Mouse (Mus musculus): ENCODE results near the gene Cfb. TPM values are rescaled to one million over a fixed set of nuclear protein-coding genes. Genes with fewer than 3 reads are reported as not detected.
A peak's percentile ranks its signal among the peaks of the same experiment; 100 is the strongest.
"Not testable (repeated sequence)": the region's sequence is repeated elsewhere in the genome, so short reads cannot be mapped to it uniquely, and the experiment has no call there.

Gene Cfb
- polyA plus RNA-seq, 1 experiment from 2014 or later = 2.2 TPM

DNA sequence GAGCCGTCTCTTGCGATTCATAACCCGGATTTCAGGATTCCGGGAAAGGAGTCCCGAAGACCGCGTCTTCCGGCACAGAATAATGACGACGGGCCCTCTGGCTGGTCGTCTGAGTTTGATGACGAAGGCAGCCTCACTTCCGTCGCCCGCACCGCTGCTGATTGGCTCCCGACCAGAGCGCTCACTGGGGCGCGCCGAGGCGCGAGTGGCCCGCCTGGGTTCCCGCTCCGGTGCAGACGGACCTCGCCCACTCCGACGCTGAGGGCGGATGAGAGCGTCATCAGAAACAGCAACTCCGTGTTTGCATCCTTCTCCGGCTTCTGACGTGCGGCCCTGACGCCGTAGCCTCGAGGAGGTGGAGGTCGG is 25.5 kb downstream of the Cfb start, which contains the start of the genes Stk19 and Dxo:
Stk19 (minus strand) TSS at position 90 of the 366 bp plus-strand sequence.
Dxo (plus strand) TSS at position 164 of the 366 bp plus-strand sequence.
- Histone ChIP-seq H3K4me3 (peak within 1 kb of the TSS; percentile 92), H3K36me3 (peaks cover 54% of the 10 kb centered on the region), H3K9me3 (replicated peaks) (no peaks in the 10 kb centered on the region), H3K27ac (ENCODE audit: poor library complexity, severe bottlenecking) (peak within 1 kb of the TSS; percentile 19), H3K9ac (peak within 1 kb of the TSS; percentile 76), H3K27me3 (replicated peaks) (no peaks in the 10 kb centered on the region), H3K4me2 (peak within 1 kb of the TSS; percentile 97), H3K4me1 (replicated peaks) (peaks cover 26% of the 10 kb centered on the region)
- peak; percentile 95 for ATAC-seq (ENCODE audit: insufficient number of reproducible peaks, low FRiP score)
- WGBS = under 1% methylated on average over 40 of the region's 40 CpGs

DNA sequence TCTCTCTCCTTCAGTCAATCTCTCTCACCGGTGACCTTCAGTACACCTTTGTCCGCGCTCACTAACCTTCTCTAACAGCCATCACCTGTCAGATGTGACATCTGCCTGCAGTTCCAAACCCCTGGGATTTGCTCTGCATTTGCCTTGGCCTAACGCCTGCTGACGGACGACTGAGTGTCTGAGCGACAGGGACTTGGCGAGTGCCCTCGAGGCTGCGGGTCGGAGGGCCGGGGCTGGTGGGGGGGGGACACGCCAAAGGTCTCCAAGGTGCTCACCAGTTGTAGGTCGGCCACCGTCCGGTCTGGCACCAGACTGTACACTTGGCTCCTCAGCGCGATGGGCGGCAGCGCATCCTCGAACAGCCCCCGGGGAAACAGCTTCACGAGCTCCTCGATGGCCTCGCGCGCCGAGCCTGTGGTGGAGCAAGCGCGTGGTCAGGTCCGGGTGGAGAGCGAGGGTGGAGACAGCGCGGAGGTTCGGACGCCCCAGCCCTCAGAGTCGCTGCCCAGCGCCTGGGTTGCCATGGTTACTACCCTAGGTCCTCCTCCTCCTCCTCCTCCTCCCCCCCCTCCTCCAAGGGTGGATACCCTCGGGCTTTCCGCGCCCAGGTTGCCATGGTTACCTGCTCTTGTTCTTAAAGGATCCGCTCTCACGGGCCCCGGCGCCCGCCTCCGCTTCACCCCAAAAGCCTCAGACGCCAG is 26.0 kb downstream of the Cfb start:
- 0 out of 2 replicates have a peak overlapping the region, but pooled peaks have one; percentile 3 for H3K27ac ChIP-seq (ENCODE audit: poor library complexity, severe bottlenecking)
- peak overlapping the region; percentile 92 for H3K4me3 ChIP-seq
- WGBS = 4% methylated on average over 48 of the region's 48 CpGs
- no peaks in the 10 kb centered on the region for H3K27me3 ChIP-seq (replicated peaks)
- H3K9me3 ChIP-seq (replicated peaks) = peaks cover 2% of the 10 kb centered on the region; the same call in 1 of the 2 replicates
- peaks cover 54% of the 10 kb centered on the region for H3K36me3 ChIP-seq
- peak; percentile 88 for ATAC-seq (ENCODE audit: insufficient number of reproducible peaks, low FRiP score)
- H3K4me2 ChIP-seq = peak overlapping the region; percentile 97
- peak overlapping the region; percentile 76 for H3K9ac ChIP-seq
- H3K4me1 ChIP-seq (replicated peaks) = peaks cover 26% of the 10 kb centered on the region

DNA sequence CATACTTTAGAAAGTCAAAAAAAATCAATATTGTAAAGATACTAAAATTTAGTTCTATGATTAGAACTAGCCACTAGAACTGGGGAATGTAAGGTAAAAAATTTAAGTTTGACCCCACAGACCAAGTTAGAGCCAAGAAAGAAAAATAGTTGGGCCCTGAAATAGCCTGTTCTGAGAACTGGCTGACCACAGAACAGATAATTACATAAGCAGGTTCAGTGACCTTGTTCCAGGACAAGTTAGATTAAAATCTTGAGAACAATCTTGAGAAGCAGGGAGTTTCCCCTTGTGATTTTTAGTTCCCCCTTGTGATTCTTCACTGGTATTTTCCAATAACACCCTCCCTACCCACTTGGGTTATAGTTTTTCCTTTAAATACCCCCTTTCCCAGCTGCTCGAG is 31.5 kb downstream of the Cfb start:
- 92% methylated on average over 1 of the region's 1 CpGs for WGBS
- not testable (repeated sequence) for H3K4me1 ChIP-seq (replicated peaks); H3K4me3 ChIP-seq; ATAC-seq (ENCODE audit: insufficient number of reproducible peaks, low FRiP score); H3K4me2 ChIP-seq; H3K27me3 ChIP-seq (replicated peaks); H3K27ac ChIP-seq (ENCODE audit: poor library complexity, severe bottlenecking); H3K9ac ChIP-seq
- Histone ChIP-seq H3K9me3 (replicated peaks) (peaks cover 17% of the 10 kb centered on the region), H3K36me3 (peaks cover 76% of the 10 kb centered on the region)

DNA sequence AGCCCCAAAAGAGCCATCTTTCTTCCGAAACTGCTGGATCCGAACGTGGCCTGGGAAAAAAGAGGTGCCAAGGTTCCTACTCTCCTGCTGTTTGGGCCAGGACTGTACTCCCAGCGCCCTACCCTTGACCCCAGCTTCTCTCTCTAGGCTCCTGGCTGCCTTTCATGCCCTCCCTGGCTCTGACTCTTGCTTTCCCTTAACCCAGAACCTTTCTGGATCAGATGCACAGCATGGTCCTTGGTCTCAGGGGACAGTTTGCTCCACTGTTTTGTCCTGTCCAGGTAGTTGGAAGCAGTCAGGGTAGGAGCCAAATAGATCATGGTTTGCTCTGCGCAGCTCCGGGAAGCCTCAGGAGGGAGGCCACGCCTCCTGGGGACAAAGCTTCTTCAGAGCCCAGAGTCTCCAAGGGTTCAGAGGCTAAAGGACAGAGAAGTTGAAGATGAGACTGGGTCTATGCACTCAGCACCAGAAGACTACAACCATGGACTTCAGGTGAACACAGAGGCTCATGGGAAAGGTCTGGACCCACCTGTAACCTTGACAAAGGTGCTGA is 47.4 kb downstream of the Cfb start:
- Histone ChIP-seq H3K9me3 (replicated peaks) (no peaks in the 10 kb centered on the region), H3K27ac (ENCODE audit: poor library complexity, severe bottlenecking) (no peak overlapping the region), H3K4me3 (no peak overlapping the region), H3K27me3 (replicated peaks) (peaks cover 13% of the 10 kb centered on the region), H3K36me3 (no peaks in the 10 kb centered on the region), H3K4me1 (replicated peaks) (no peaks in the 10 kb centered on the region), H3K4me2 (no peak overlapping the region), H3K9ac (no peak overlapping the region)
- ATAC-seq (ENCODE audit: insufficient number of reproducible peaks, low FRiP score) = no peak
- 68% methylated on average over 7 of the region's 7 CpGs for WGBS

DNA sequence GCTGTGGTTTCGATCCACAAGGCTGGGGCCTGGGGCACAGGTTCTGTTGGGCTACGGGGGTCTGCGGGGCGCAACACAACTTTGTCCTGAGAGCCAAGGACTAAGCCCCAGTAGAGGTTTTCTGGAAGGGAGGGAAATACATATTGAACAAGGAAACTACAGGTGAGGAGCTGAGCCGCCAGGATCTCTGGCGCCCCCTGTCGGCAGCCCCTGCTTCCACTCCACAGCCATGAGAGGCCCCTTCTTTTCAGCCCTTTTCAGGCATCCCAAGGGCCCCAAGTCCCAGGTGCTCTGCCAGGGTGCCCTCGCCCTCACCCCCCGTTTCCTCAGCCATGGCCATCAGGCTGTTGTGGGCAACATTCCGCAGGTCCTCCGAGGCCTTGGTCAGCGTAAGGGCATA is 48.6 kb downstream of the Cfb start:
- WGBS = 55% methylated on average over 12 of the region's 12 CpGs
- H3K36me3 ChIP-seq; H3K4me2 ChIP-seq; H3K4me3 ChIP-seq; H3K9ac ChIP-seq; H3K27ac ChIP-seq (ENCODE audit: poor library complexity, severe bottlenecking); H3K9me3 ChIP-seq (replicated peaks); ATAC-seq (ENCODE audit: insufficient number of reproducible peaks, low FRiP score); H3K4me1 ChIP-seq (replicated peaks): not testable (repeated sequence)
- H3K27me3 ChIP-seq (replicated peaks) = peaks cover 13% of the 10 kb centered on the region

DNA sequence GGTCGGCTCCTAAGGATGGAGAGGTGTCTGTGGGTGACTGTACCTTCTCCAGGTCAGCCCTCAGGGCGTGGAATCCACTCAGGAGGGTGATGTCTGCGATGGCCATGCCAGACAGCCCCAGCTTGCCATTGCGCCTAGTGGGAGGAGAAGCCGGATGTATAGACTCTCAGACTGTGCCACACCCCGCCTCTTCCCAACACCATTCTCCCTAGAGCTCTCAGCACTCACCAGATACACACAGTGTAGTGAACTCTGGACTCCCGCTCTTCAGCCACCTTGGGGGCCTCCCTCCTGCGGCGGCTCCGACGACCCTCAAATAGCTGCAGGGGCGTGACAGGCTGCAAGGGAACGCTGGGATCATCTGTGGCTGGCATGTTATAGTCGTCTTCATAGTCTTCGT is 51.0 kb downstream of the Cfb start:
- Histone ChIP-seq H3K9me3 (replicated peaks) (no peaks in the 10 kb centered on the region), H3K4me2 (no peak overlapping the region), H3K9ac (no peak overlapping the region; the same call in 1 of the 2 replicates), H3K27ac (ENCODE audit: poor library complexity, severe bottlenecking) (no peak overlapping the region), H3K36me3 (no peaks in the 10 kb centered on the region), H3K4me1 (replicated peaks) (no peaks in the 10 kb centered on the region), H3K4me3 (no peak overlapping the region), H3K27me3 (replicated peaks) (peaks cover 12% of the 10 kb centered on the region)
- ATAC-seq (ENCODE audit: insufficient number of reproducible peaks, low FRiP score) = no peak
- 58% methylated on average over 15 of the region's 15 CpGs for WGBS

DNA sequence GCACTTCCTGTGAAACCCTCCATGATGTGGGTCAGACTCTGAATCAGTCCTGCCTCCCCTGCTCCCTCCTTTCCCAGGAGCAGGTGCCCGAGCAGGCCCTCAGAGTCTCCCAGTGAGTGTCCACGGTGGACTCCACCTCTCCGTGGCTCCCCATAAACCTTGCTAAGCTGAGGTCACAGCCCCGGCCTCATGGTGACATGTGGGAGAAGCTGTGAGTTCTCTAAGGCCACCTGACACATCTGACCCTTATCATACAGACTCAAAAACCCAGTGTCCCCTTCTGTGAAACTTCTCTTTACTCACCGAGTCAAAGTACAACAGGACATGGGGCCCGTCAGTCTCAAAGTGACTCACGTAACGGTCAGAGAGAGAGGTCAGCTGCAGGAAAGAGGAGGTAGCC is 51.5 kb downstream of the Cfb start:
- not testable (repeated sequence) for H3K9me3 ChIP-seq (replicated peaks); ATAC-seq (ENCODE audit: insufficient number of reproducible peaks, low FRiP score); H3K4me2 ChIP-seq; H3K9ac ChIP-seq; H3K27me3 ChIP-seq (replicated peaks); H3K36me3 ChIP-seq; H3K4me1 ChIP-seq (replicated peaks); H3K27ac ChIP-seq (ENCODE audit: poor library complexity, severe bottlenecking); H3K4me3 ChIP-seq
- WGBS = 73% methylated on average over 8 of the region's 8 CpGs

DNA sequence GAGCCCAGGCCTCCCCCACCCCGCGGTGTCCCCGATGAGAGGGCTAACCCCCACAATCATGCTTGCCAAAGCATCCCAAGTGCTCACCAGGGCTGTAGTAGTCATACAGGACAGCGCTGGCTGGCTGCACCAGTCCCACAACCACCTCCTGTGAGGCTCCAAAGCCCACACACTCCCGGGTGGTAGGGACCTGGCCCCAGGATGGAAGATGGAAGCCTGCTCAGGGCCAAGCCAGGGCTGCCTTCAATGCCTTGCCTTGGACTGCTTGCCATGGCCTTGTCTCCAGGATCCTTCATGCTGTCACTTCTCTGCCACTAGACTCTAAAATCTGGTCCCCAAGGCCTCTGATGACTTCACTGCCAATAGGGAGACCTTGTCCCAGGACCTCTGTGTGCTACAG is 51.9 kb downstream of the Cfb start:
- not testable (repeated sequence) for H3K27me3 ChIP-seq (replicated peaks); H3K4me3 ChIP-seq; H3K27ac ChIP-seq (ENCODE audit: poor library complexity, severe bottlenecking); H3K36me3 ChIP-seq; H3K4me2 ChIP-seq; H3K9ac ChIP-seq; ATAC-seq (ENCODE audit: insufficient number of reproducible peaks, low FRiP score); H3K4me1 ChIP-seq (replicated peaks); H3K9me3 ChIP-seq (replicated peaks)
- 78% methylated on average over 5 of the region's 5 CpGs for WGBS

DNA sequence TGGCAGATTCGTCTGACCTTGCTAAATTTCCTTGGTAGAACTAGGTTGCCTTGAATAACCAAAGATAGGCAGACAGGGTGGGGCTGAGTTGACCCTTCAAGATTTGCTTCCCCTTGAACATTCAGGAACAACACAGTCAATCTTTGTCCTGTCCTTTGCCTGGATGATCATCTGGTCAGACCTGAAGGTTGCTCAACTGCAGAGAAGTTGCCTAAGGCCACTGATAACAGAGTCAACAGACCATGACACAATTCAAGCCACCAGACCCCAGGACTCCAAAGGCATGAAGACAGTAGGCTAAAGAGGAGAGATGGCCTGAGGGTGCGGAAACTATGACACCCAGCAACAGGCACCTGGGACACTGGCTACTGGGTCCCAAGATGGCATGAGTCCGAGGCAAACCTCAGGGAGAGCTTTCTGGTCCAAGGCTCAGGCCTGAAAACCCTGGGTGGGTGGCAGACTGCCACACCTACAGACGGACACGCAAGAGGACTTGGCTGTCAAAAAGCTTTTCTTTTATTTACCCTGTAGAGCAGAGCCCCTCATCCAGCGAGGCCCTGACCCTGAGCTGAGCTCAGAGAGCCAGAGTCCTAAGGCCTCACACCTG is 53.6 kb downstream of the Cfb start:
- peaks cover 8% of the 10 kb centered on the region for H3K27me3 ChIP-seq (replicated peaks)
- ATAC-seq (ENCODE audit: insufficient number of reproducible peaks, low FRiP score) = no peak
- H3K9me3 ChIP-seq (replicated peaks) = peaks cover 8% of the 10 kb centered on the region
- no peak overlapping the region for H3K4me2 ChIP-seq
- no peak overlapping the region for H3K4me3 ChIP-seq
- 74% methylated on average over 6 of the region's 6 CpGs for WGBS
- H3K36me3 ChIP-seq = no peaks in the 10 kb centered on the region
- H3K9ac ChIP-seq = no peak overlapping the region
- H3K4me1 ChIP-seq (replicated peaks) = no peaks in the 10 kb centered on the region
- H3K27ac ChIP-seq (ENCODE audit: poor library complexity, severe bottlenecking) = no peak overlapping the region

DNA sequence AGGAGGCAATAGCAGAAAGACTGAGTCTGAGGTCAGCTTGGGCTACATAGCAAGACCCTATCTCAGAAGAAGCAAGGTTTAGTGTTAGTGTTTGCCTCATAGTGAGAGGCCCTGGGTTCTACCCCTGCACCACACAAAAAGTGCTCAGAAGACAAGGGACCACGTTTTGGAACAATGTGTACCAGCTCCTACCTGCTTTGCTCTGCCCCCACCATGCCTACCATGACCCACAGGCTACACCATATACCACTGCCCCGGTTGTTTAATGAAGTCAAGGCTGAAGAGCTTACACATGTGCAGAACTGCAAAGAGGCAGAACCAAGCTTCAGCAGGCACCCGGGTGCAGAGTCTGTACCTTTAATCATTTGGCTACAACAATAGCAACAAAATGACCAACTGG is 55.1 kb downstream of the Cfb start:
- Histone ChIP-seq H3K4me2 (no peak overlapping the region), H3K9ac (no peak overlapping the region), H3K36me3 (no peaks in the 10 kb centered on the region), H3K27me3 (replicated peaks) (peaks cover 5% of the 10 kb centered on the region; the same call in 1 of the 2 replicates), H3K4me3 (no peak overlapping the region), H3K9me3 (replicated peaks) (peaks cover 8% of the 10 kb centered on the region), H3K4me1 (replicated peaks) (no peaks in the 10 kb centered on the region), H3K27ac (ENCODE audit: poor library complexity, severe bottlenecking) (no peak overlapping the region)
- ATAC-seq (ENCODE audit: insufficient number of reproducible peaks, low FRiP score) = no peak
- WGBS = 62% methylated on average over 3 of the region's 3 CpGs

All from heart, embryonic 12.5 days (tissue).